Mouse (Mus musculus): ENCODE data around the gene Brms1. TPM values are rescaled to one million over a fixed set of nuclear protein-coding genes. Genes with fewer than 3 reads are reported as not detected.

Brms1 gene
- polyA plus RNA-seq, 1 experiment: 68.0 TPM

- Histone ChIP-seq H3K4me3 (replicated peaks; ENCODE audit: control insufficient read depth, low read depth, low read length) (no peak overlapping the region), H3K4me1 (ENCODE audit: control insufficient read depth, insufficient read depth, low read length) (no peaks in the 10 kb centered on the region; the same call in 1 of the 2 replicates), H3K27ac (ENCODE audit: control insufficient read depth, insufficient read depth, low read depth, low read length, poor library complexity) (no peak overlapping the region)
- WGBS: 89% methylated on average over 8 of the region's 8 CpGs
- TF ChIP-seq POLR2A (IDR thresholded peaks at IDR 0.05; ENCODE audit: borderline replicate concordance, control insufficient read depth, low read depth, low read length) (no peak), CTCF (IDR thresholded peaks at IDR 0.05; ENCODE audit: control insufficient read depth, insufficient read depth, low read length) (no peak)
Measured at GRCm38 (mm10) chr19:5026111-5026510, 15.0 kb upstream of the Brms1 start.

- Histone ChIP-seq H3K4me1 (ENCODE audit: control insufficient read depth, insufficient read depth, low read length) (no peaks in the 10 kb centered on the region), H3K27ac (ENCODE audit: control insufficient read depth, insufficient read depth, low read depth, low read length, poor library complexity) (no peak overlapping the region), H3K4me3 (replicated peaks; ENCODE audit: control insufficient read depth, low read depth, low read length) (no peak overlapping the region)
- no peak for TF ChIP-seq CTCF (IDR thresholded peaks at IDR 0.05; ENCODE audit: control insufficient read depth, insufficient read depth, low read length)
- no peak for TF ChIP-seq POLR2A (IDR thresholded peaks at IDR 0.05; ENCODE audit: borderline replicate concordance, control insufficient read depth, low read depth, low read length)
- 78% methylated on average over 3 of the region's 3 CpGs for WGBS
Measured at GRCm38 (mm10) chr19:5032686-5033085, 8.5 kb upstream of the Brms1 start.

- 79% methylated on average over 4 of the region's 4 CpGs for WGBS
- no peak for TF ChIP-seq CTCF (IDR thresholded peaks at IDR 0.05; ENCODE audit: control insufficient read depth, insufficient read depth, low read length)
- TF ChIP-seq POLR2A (IDR thresholded peaks at IDR 0.05; ENCODE audit: borderline replicate concordance, control insufficient read depth, low read depth, low read length): no peak
- Histone ChIP-seq H3K27ac (ENCODE audit: control insufficient read depth, insufficient read depth, low read depth, low read length, poor library complexity) (no peak overlapping the region), H3K4me3 (replicated peaks; ENCODE audit: control insufficient read depth, low read depth, low read length) (no peak overlapping the region), H3K4me1 (ENCODE audit: control insufficient read depth, insufficient read depth, low read length) (no peaks in the 10 kb centered on the region; the same call in 1 of the 2 replicates)
Measured at GRCm38 (mm10) chr19:5036577-5036976, 4.6 kb upstream of the Brms1 start.

GRCm38 (mm10) chr19:5037678-5038571 lies 3.2 kb upstream of the Brms1 start:
- H3K27ac ChIP-seq (ENCODE audit: control insufficient read depth, insufficient read depth, low read depth, low read length, poor library complexity): no peak overlapping the region
- H3K4me3 ChIP-seq (replicated peaks; ENCODE audit: control insufficient read depth, low read depth, low read length): peak overlapping the region; percentile 91
- 7% methylated on average over 32 of the region's 32 CpGs for WGBS
- H3K4me1 ChIP-seq (ENCODE audit: control insufficient read depth, insufficient read depth, low read length): no peaks in the 10 kb centered on the region; the same call in 1 of the 2 replicates
- TF ChIP-seq CTCF (IDR thresholded peaks at IDR 0.05; ENCODE audit: control insufficient read depth, insufficient read depth, low read length): no peak
- no peak for TF ChIP-seq POLR2A (IDR thresholded peaks at IDR 0.05; ENCODE audit: borderline replicate concordance, control insufficient read depth, low read depth, low read length)

GRCm38 (mm10) chr19:5038709-5039156 lies 2.4 kb upstream of the Brms1 start, which contains the start of the genes B4gat1 and AC124502.3:
B4gat1 (plus strand) TSS chr19:5038826.
AC124502.3 (plus strand) TSS chr19:5038891.
- TF ChIP-seq CTCF (IDR thresholded peaks at IDR 0.05; ENCODE audit: control insufficient read depth, insufficient read depth, low read length): peak; percentile 34; the same call in 1 of the 2 replicates
- peak; percentile 45; the same call in 1 of the 2 replicates for TF ChIP-seq POLR2A (IDR thresholded peaks at IDR 0.05; ENCODE audit: borderline replicate concordance, control insufficient read depth, low read depth, low read length)
- WGBS: under 1% methylated on average over 44 of the region's 44 CpGs
- Histone ChIP-seq H3K4me3 (replicated peaks; ENCODE audit: control insufficient read depth, low read depth, low read length) (peak within 1 kb of the TSS; percentile 91), H3K4me1 (ENCODE audit: control insufficient read depth, insufficient read depth, low read length) (no peaks in the 10 kb centered on the region; the same call in 1 of the 2 replicates), H3K27ac (ENCODE audit: control insufficient read depth, insufficient read depth, low read depth, low read length, poor library complexity) (no peak within 1 kb of the TSS; the same call in 1 of the 2 replicates)

- H3K27ac ChIP-seq (ENCODE audit: control insufficient read depth, insufficient read depth, low read depth, low read length, poor library complexity): no peak overlapping the region
- no peaks in the 10 kb centered on the region; the same call in 1 of the 2 replicates for H3K4me1 ChIP-seq (ENCODE audit: control insufficient read depth, insufficient read depth, low read length)
- 26% methylated on average over 41 of the region's 41 CpGs for WGBS
- TF ChIP-seq CTCF (IDR thresholded peaks at IDR 0.05; ENCODE audit: control insufficient read depth, insufficient read depth, low read length) (no peak), POLR2A (IDR thresholded peaks at IDR 0.05; ENCODE audit: borderline replicate concordance, control insufficient read depth, low read depth, low read length) (no peak)
- H3K4me3 ChIP-seq (replicated peaks; ENCODE audit: control insufficient read depth, low read depth, low read length): peak overlapping the region; percentile 91
Measured at GRCm38 (mm10) chr19:5039301-5040114, 1.6 kb upstream of the Brms1 start.

GRCm38 (mm10) chr19:5041588-5041987 lies 434 bp downstream of the Brms1 start:
- Histone ChIP-seq H3K4me3 (replicated peaks; ENCODE audit: control insufficient read depth, low read depth, low read length) (peak overlapping the region; percentile 95), H3K4me1 (ENCODE audit: control insufficient read depth, insufficient read depth, low read length) (no peaks in the 10 kb centered on the region; the same call in 1 of the 2 replicates), H3K27ac (ENCODE audit: control insufficient read depth, insufficient read depth, low read depth, low read length, poor library complexity) (peak overlapping the region; percentile 57; the same call in 1 of the 2 replicates)
- TF ChIP-seq CTCF (IDR thresholded peaks at IDR 0.05; ENCODE audit: control insufficient read depth, insufficient read depth, low read length) (no peak), POLR2A (IDR thresholded peaks at IDR 0.05; ENCODE audit: borderline replicate concordance, control insufficient read depth, low read depth, low read length) (no peak)
- WGBS: 2% methylated on average over 16 of the region's 16 CpGs
